Mouse (Mus musculus): ENCODE results near the gene Rab21. TPM values are rescaled to one million over a fixed set of nuclear protein-coding genes. Genes with fewer than 3 reads are reported as not detected.
"Not testable (repeated sequence)": the region's sequence is repeated elsewhere in the genome, so short reads cannot be mapped to it uniquely, and the experiment has no call there.

Gene Rab21
- polyA plus RNA-seq, 1 experiment from 2014 or later = 15.0 TPM

GRCm38 (mm10) chr10:115321317-115322035 lies 6.1 kb upstream of the Rab21 start:
- H3K27me3 ChIP-seq (replicated peaks) = no peaks in the 10 kb centered on the region
- no peaks in the 10 kb centered on the region for H3K36me3 ChIP-seq
- H3K4me2 ChIP-seq (replicated peaks) = no peak overlapping the region
- H3K27ac ChIP-seq = no peak overlapping the region
- H3K9me3 ChIP-seq = no peaks in the 10 kb centered on the region
- ATAC-seq (ENCODE audit: low FRiP score, low read depth) = no peak
- H3K9ac ChIP-seq = no peak overlapping the region
- WGBS = 89% methylated on average over 5 of the region's 5 CpGs
- no peak overlapping the region for H3K4me3 ChIP-seq
- no peaks in the 10 kb centered on the region for H3K4me1 ChIP-seq

- H3K36me3 ChIP-seq; H3K27me3 ChIP-seq (replicated peaks); H3K27ac ChIP-seq; H3K4me2 ChIP-seq (replicated peaks); H3K4me1 ChIP-seq; H3K4me3 ChIP-seq; H3K9me3 ChIP-seq; ATAC-seq (ENCODE audit: low FRiP score, low read depth); H3K9ac ChIP-seq: not testable (repeated sequence)
- WGBS = 68% methylated on average over 3 of the region's 3 CpGs
Observed at GRCm38 (mm10) chr10:115318388-115318787, 3.0 kb upstream of the Rab21 start.

GRCm38 (mm10) chr10:115316313-115316712 lies 919 bp upstream of the Rab21 start:
- WGBS = 65% methylated on average over 11 of the region's 11 CpGs
- ATAC-seq (ENCODE audit: low FRiP score, low read depth) = no peak

GRCm38 (mm10) chr10:115314582-115315452 lies 577 bp downstream of the Rab21 start:
- Histone ChIP-seq H3K27ac (peak overlapping the region; percentile 82), H3K4me1 (peaks cover 29% of the 10 kb centered on the region), H3K9me3 (no peaks in the 10 kb centered on the region), H3K36me3 (no peaks in the 10 kb centered on the region), H3K9ac (peak overlapping the region; percentile 89), H3K4me2 (replicated peaks) (peak overlapping the region; percentile 80), H3K27me3 (replicated peaks) (no peaks in the 10 kb centered on the region), H3K4me3 (peak overlapping the region; percentile 88)
- peak; percentile 62 for ATAC-seq (ENCODE audit: low FRiP score, low read depth)
- 2% methylated on average over 73 of the region's 73 CpGs for whole genome bisulfite sequencing

More at GRCm38 (mm10) chr10:115316313-115316712, 919 bp upstream of the Rab21 start:
- Histone ChIP-seq H3K4me1 (peaks cover 22% of the 10 kb centered on the region), H3K27ac (no peak overlapping the region), H3K36me3 (no peaks in the 10 kb centered on the region), H3K4me2 (replicated peaks) (peak overlapping the region; percentile 80), H3K9me3 (no peaks in the 10 kb centered on the region), H3K9ac (no peak overlapping the region), H3K27me3 (replicated peaks) (no peaks in the 10 kb centered on the region), H3K4me3 (peak overlapping the region; percentile 88; the same call in 1 of the 2 replicates)

- Histone ChIP-seq H3K9ac (peak overlapping the region; percentile 89), H3K9me3 (no peaks in the 10 kb centered on the region), H3K4me3 (peak overlapping the region; percentile 88), H3K4me1 (peaks cover 29% of the 10 kb centered on the region), H3K36me3 (no peaks in the 10 kb centered on the region), H3K27me3 (replicated peaks) (no peaks in the 10 kb centered on the region), H3K4me2 (replicated peaks) (peak overlapping the region; percentile 80), H3K27ac (no peak overlapping the region)
- ATAC-seq (ENCODE audit: low FRiP score, low read depth) = no peak
- 24% methylated on average over 6 of the region's 6 CpGs for WGBS
Observed at GRCm38 (mm10) chr10:115314287-115314581, 1.2 kb downstream of the Rab21 start.

- Histone ChIP-seq H3K36me3 (no peaks in the 10 kb centered on the region), H3K9me3 (no peaks in the 10 kb centered on the region), H3K9ac (peak overlapping the region; percentile 89; the same call in 1 of the 2 replicates), H3K27me3 (replicated peaks) (no peaks in the 10 kb centered on the region), H3K27ac (no peak overlapping the region), H3K4me3 (peak overlapping the region; percentile 88), H3K4me2 (replicated peaks) (peak overlapping the region; percentile 80), H3K4me1 (peaks cover 29% of the 10 kb centered on the region)
- WGBS = 67% methylated on average over 14 of the region's 14 CpGs
- ATAC-seq (ENCODE audit: low FRiP score, low read depth) = no peak
Observed at GRCm38 (mm10) chr10:115313641-115314286, 1.6 kb downstream of the Rab21 start.

GRCm38 (mm10) chr10:115312732-115313131 lies 2.7 kb downstream of the Rab21 start:
- 67% methylated on average over 3 of the region's 3 CpGs for WGBS
- peak overlapping the region; percentile 80 for H3K4me2 ChIP-seq (replicated peaks)
- no peak overlapping the region for H3K4me3 ChIP-seq
- H3K4me1 ChIP-seq = peaks cover 29% of the 10 kb centered on the region
- no peaks in the 10 kb centered on the region for H3K27me3 ChIP-seq (replicated peaks)
- no peak overlapping the region for H3K9ac ChIP-seq
- H3K9me3 ChIP-seq = no peaks in the 10 kb centered on the region
- no peaks in the 10 kb centered on the region for H3K36me3 ChIP-seq
- H3K27ac ChIP-seq = no peak overlapping the region
- no peak for ATAC-seq (ENCODE audit: low FRiP score, low read depth)

- 88% methylated on average over 5 of the region's 5 CpGs for WGBS
- H3K27me3 ChIP-seq (replicated peaks) = no peaks in the 10 kb centered on the region
- H3K4me1 ChIP-seq = peaks cover 29% of the 10 kb centered on the region
- H3K9me3 ChIP-seq = no peaks in the 10 kb centered on the region
- H3K4me2 ChIP-seq (replicated peaks) = no peak overlapping the region
- no peak overlapping the region for H3K27ac ChIP-seq
- no peak overlapping the region for H3K9ac ChIP-seq
- no peaks in the 10 kb centered on the region for H3K36me3 ChIP-seq
- H3K4me3 ChIP-seq = no peak overlapping the region
- ATAC-seq (ENCODE audit: low FRiP score, low read depth) = no peak
Observed at GRCm38 (mm10) chr10:115312194-115312593, 3.2 kb downstream of the Rab21 start.

- no peak for ATAC-seq (ENCODE audit: low FRiP score, low read depth)
- H3K9me3 ChIP-seq = no peaks in the 10 kb centered on the region
- WGBS = 90% methylated on average over 14 of the region's 14 CpGs
- no peak overlapping the region for H3K9ac ChIP-seq
- no peak overlapping the region for H3K4me2 ChIP-seq (replicated peaks)
- no peaks in the 10 kb centered on the region for H3K36me3 ChIP-seq
- H3K27ac ChIP-seq = no peak overlapping the region
- no peaks in the 10 kb centered on the region for H3K27me3 ChIP-seq (replicated peaks)
- peaks cover 29% of the 10 kb centered on the region for H3K4me1 ChIP-seq
- no peak overlapping the region for H3K4me3 ChIP-seq
Observed at GRCm38 (mm10) chr10:115311263-115311965, 4.0 kb downstream of the Rab21 start.

GRCm38 (mm10) chr10:115309191-115309590 lies 6.2 kb downstream of the Rab21 start:
- no peaks in the 10 kb centered on the region for H3K27me3 ChIP-seq (replicated peaks)
- H3K27ac ChIP-seq = no peak overlapping the region
- peaks cover 27% of the 10 kb centered on the region for H3K4me1 ChIP-seq
- H3K36me3 ChIP-seq = peaks cover 2% of the 10 kb centered on the region; the same call in 1 of the 2 replicates
- no peak overlapping the region for H3K9ac ChIP-seq
- no peak overlapping the region for H3K4me3 ChIP-seq
- no peak for ATAC-seq (ENCODE audit: low FRiP score, low read depth)
- WGBS = 89% methylated on average over 4 of the region's 4 CpGs
- H3K9me3 ChIP-seq = no peaks in the 10 kb centered on the region
- no peak overlapping the region for H3K4me2 ChIP-seq (replicated peaks)

GRCm38 (mm10) chr10:115307331-115307875 lies 8.0 kb downstream of the Rab21 start:
- Histone ChIP-seq H3K9ac (no peak overlapping the region), H3K4me2 (replicated peaks) (no peak overlapping the region), H3K4me1 (peaks cover 10% of the 10 kb centered on the region), H3K27me3 (replicated peaks) (no peaks in the 10 kb centered on the region), H3K36me3 (peaks cover 9% of the 10 kb centered on the region; the same call in 1 of the 2 replicates), H3K27ac (no peak overlapping the region), H3K9me3 (no peaks in the 10 kb centered on the region), H3K4me3 (no peak overlapping the region)
- 93% methylated on average over 7 of the region's 7 CpGs for WGBS
- no peak for ATAC-seq (ENCODE audit: low FRiP score, low read depth)

Data from neural tube, embryonic 12.5 days (tissue).